Mouse (Mus musculus): Measurements from ENCODE around the gene Oas1e. TPM values are rescaled to one million over a fixed set of nuclear protein-coding genes. Genes with fewer than 3 reads are reported as not detected.
"Not testable (repeated sequence)": the region's sequence is repeated elsewhere in the genome, so short reads cannot be mapped to it uniquely, and the experiment has no call there.

Gene Oas1e
- polyA plus RNA-seq, 1 experiment from 2014 or later, result 0.20 TPM

DNA sequence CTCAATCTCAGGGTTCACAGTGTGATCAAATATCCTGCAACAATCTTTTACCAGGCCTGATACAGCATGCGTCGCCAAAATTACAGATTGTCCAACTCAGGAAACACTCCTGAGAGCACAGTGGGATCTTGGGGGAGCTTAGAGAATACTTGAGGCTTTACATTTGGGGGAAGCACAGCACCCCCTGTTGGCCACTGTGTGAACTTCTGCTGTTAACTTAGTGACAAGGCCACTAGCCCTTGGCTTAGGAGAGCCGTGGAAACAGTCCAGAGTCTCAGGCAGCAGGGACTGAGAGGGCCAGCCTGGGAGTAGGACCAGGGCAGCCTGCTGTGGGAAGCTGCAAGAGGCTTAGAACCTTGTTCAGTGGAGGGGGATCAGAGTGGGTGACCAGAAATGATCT is 20.6 kb upstream of the Oas1e start:
- DNase-seq, result peak; percentile 63
- no peak overlapping the region for H3K27ac ChIP-seq (ENCODE audit: low read depth)
- WGBS (ENCODE audit: insufficient replicate concordance), result 61% methylated on average over 3 of the region's 3 CpGs

DNA sequence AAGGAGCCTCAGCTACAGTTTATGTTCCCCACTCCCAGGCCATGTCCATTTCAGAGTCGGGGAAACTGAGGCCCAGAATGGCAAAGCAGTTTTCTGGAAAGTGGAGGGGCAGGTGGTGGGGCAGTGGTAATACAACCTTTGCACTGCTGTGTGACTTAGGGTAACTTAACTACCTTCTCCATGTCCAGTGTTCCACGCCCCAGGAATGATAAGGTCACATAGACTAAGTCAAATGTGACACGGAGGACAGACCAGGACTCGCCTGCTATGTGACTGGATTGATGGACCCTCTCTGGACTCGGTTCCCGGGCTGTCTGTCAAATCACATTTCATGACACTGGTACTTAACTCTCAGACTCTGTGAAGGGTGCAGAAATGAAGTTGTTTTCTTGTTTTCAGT is 17.7 kb upstream of the Oas1e start:
- Histone ChIP-seq H3K36me3 (replicated peaks; ENCODE audit: insufficient read depth, low read length) (peaks cover 23% of the 10 kb centered on the region), H3K9ac (replicated peaks) (peak overlapping the region; percentile 76), H3K4me2 (ENCODE audit: low read depth, low read length) (peak overlapping the region; percentile 70), H3K4me3 (ENCODE audit: low read depth, low read length) (peak overlapping the region; percentile 76), H3K9me3 (ENCODE audit: low read length) (no peaks in the 10 kb centered on the region), H3K27ac (ENCODE audit: low read depth) (peak overlapping the region; percentile 75), H3K4me1 (ENCODE audit: insufficient read depth) (peaks cover 7% of the 10 kb centered on the region; the same call in 1 of the 2 replicates), H3K27me3 (ENCODE audit: insufficient read depth, low read length) (no peaks in the 10 kb centered on the region)
- TF ChIP-seq EP300 (IDR thresholded peaks at IDR 0.05; ENCODE audit: low read depth) (no peak), CTCF (IDR thresholded peaks at IDR 0.05; ENCODE audit: low read depth) (no peak)
- peak; percentile 38 for ATAC-seq
- no peak for DNase-seq
- WGBS (ENCODE audit: insufficient replicate concordance), result 58% methylated on average over 6 of the region's 6 CpGs

More for the DNA sequence above, 20.6 kb upstream of the Oas1e start:
- Histone ChIP-seq H3K4me1 (ENCODE audit: insufficient read depth) (peaks cover 7% of the 10 kb centered on the region; the same call in 1 of the 2 replicates), H3K4me2 (ENCODE audit: low read depth, low read length) (no peak overlapping the region), H3K27me3 (ENCODE audit: insufficient read depth, low read length) (no peaks in the 10 kb centered on the region), H3K4me3 (ENCODE audit: low read depth, low read length) (no peak overlapping the region), H3K9me3 (ENCODE audit: low read length) (no peaks in the 10 kb centered on the region), H3K9ac (replicated peaks) (no peak overlapping the region), H3K36me3 (replicated peaks; ENCODE audit: insufficient read depth, low read length) (peaks cover 27% of the 10 kb centered on the region)
- no peak for ATAC-seq
- no peak for TF ChIP-seq EP300 (IDR thresholded peaks at IDR 0.05; ENCODE audit: low read depth)
- TF ChIP-seq CTCF (IDR thresholded peaks at IDR 0.05; ENCODE audit: low read depth), result peak; percentile 83

DNA sequence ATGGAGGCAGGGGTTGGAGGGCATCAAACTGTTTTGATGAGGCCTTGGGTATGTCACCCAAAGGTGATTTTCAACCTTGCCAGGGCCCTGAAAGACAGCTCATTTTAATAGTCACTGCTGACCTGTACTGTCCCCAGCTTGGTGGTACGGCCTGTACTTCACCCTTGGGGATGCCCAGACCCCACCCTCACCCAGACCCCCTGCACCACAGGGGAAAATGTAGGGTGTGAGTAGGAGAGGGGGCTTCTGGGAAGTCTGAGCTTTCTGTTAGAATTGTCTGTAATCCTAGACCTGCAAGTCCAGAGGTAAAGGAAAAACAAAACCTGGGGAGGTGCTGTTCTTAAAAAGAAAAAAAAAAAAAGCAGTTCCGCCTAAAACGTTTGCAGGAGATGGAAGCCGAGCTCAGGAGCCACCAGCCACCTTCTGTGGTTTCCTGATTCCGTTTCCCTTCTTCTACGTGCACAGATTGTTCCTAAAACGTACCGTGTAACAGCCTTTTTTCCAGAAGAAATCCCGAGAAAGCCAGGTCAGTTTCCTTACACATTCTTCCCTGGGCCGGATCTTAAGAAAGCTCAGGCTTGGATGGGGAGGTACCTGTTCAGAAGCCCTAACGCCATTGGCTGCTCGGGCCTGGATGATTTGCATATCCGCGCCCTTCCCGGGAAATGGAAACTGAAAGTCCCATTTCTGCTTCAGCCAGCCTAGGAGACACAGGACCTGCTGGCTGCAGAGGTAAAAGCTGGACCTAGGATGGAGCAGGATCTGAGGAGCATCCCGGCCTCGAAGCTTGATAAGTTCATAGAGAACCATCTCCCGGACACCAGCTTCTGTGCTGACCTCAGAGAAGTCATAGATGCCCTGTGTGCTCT is 16.9 kb upstream of the Oas1e start, which contains the start of gene Oas1c:
Gene Oas1c (minus strand): TSS at position 564 of the 869 bp plus-strand sequence.
- peak within 1 kb of the TSS; percentile 75 for H3K27ac ChIP-seq (ENCODE audit: low read depth)
- WGBS (ENCODE audit: insufficient replicate concordance), result 5% methylated on average over 18 of the region's 18 CpGs
- H3K9me3 ChIP-seq (ENCODE audit: low read length), result no peaks in the 10 kb centered on the region
- TF ChIP-seq EP300 (IDR thresholded peaks at IDR 0.05; ENCODE audit: low read depth) (no peak), CTCF (IDR thresholded peaks at IDR 0.05; ENCODE audit: low read depth) (no peak)
- peak within 1 kb of the TSS; percentile 76 for H3K9ac ChIP-seq (replicated peaks)
- peaks cover 20% of the 10 kb centered on the region for H3K36me3 ChIP-seq (replicated peaks; ENCODE audit: insufficient read depth, low read length)
- peaks cover 7% of the 10 kb centered on the region; the same call in 1 of the 2 replicates for H3K4me1 ChIP-seq (ENCODE audit: insufficient read depth)
- peak within 1 kb of the TSS; percentile 76 for H3K4me3 ChIP-seq (ENCODE audit: low read depth, low read length)
- peak; percentile 92 for ATAC-seq
- no peaks in the 10 kb centered on the region for H3K27me3 ChIP-seq (ENCODE audit: insufficient read depth, low read length)
- peak within 1 kb of the TSS; percentile 70 for H3K4me2 ChIP-seq (ENCODE audit: low read depth, low read length)
- peak; percentile 91 for DNase-seq

DNA sequence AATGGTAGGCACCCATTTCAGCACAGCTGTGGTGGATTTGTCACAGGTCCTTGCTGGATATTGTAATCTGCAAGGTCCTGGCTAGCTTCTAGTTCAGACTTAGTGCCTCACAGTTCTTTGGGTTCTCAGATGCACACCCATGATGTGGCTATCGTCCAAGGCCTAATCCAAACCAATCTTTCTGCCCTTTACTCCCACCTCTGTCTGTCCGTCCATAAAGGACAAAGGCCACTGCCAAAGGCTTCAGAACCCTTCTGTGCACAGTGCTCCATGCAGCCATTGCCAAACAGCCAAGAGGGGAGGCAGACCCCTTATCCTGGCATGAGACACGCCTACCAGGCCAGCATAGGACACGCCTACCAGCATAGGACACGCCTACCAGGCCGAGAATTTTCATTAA is 13.8 kb upstream of the Oas1e start:
- Histone ChIP-seq H3K9ac (replicated peaks) (no peak overlapping the region), H3K27me3 (ENCODE audit: insufficient read depth, low read length) (no peaks in the 10 kb centered on the region), H3K4me1 (ENCODE audit: insufficient read depth) (peaks cover 5% of the 10 kb centered on the region; the same call in 1 of the 2 replicates), H3K9me3 (ENCODE audit: low read length) (no peaks in the 10 kb centered on the region), H3K36me3 (replicated peaks; ENCODE audit: insufficient read depth, low read length) (peaks cover 1% of the 10 kb centered on the region; the same call in 1 of the 2 replicates), H3K27ac (ENCODE audit: low read depth) (no peak overlapping the region), H3K4me3 (ENCODE audit: low read depth, low read length) (no peak overlapping the region), H3K4me2 (ENCODE audit: low read depth, low read length) (no peak overlapping the region)
- no peak for TF ChIP-seq CTCF (IDR thresholded peaks at IDR 0.05; ENCODE audit: low read depth)
- TF ChIP-seq EP300 (IDR thresholded peaks at IDR 0.05; ENCODE audit: low read depth), result no peak
- DNase-seq (no peak), ATAC-seq (no peak)
- WGBS (ENCODE audit: insufficient replicate concordance), result 42% methylated on average over 6 of the region's 6 CpGs

DNA sequence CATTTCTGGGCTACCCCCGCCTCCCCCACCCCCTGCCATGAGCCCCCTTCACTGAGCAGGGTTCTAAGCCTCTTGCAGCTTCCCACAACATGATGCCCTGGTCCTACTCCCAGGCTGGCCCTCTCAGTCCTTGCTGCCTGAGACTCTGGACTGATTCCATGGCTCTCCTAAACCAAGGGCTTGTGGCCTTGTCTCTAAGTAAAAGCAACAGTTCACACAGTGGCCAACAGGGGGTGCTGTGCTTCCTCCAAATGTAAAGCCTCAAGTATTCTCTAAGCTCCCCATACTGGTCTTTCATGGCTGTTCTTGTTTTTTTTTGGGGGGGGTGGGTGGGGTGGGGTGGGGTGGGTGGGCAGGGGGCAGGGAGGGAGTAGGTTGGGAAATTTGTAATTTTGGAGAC is 11.1 kb upstream of the Oas1e start:
- Histone ChIP-seq H3K27ac (ENCODE audit: low read depth) (no peak overlapping the region), H3K9ac (replicated peaks) (no peak overlapping the region), H3K27me3 (ENCODE audit: insufficient read depth, low read length) (no peaks in the 10 kb centered on the region), H3K4me1 (ENCODE audit: insufficient read depth) (no peaks in the 10 kb centered on the region), H3K4me2 (ENCODE audit: low read depth, low read length) (no peak overlapping the region), H3K4me3 (ENCODE audit: low read depth, low read length) (no peak overlapping the region), H3K36me3 (replicated peaks; ENCODE audit: insufficient read depth, low read length) (no peaks in the 10 kb centered on the region), H3K9me3 (ENCODE audit: low read length) (no peaks in the 10 kb centered on the region)
- DNase-seq (peak; percentile 77), ATAC-seq (no peak)
- TF ChIP-seq EP300 (IDR thresholded peaks at IDR 0.05; ENCODE audit: low read depth), result no peak
- TF ChIP-seq CTCF (IDR thresholded peaks at IDR 0.05; ENCODE audit: low read depth), result peak; percentile 81
- WGBS (ENCODE audit: insufficient replicate concordance), result 82% methylated on average over 1 of the region's 1 CpGs

DNA sequence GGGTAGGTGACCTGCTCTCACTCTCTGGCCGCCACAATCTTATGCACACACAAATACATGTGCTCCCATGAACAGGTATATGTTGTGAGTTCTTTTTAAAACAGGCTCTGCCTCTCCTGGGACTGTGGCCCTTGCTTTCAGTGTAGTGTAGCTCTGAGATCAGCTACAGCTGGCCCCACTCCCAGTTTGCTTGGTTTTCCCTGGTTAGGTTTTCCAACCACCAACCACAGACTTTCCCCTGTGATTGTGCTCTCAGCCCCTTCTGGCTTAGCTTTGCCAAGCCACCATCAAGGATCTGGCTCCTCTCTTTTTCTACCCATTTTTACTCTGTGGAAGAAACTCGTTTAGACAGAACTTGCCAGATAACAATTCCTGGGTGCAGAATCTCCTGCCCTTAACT is 8.3 kb upstream of the Oas1e start:
- no peaks in the 10 kb centered on the region for H3K27me3 ChIP-seq (ENCODE audit: insufficient read depth, low read length)
- ATAC-seq, result no peak
- no peak overlapping the region for H3K4me3 ChIP-seq (ENCODE audit: low read depth, low read length)
- H3K9me3 ChIP-seq (ENCODE audit: low read length), result no peaks in the 10 kb centered on the region
- H3K9ac ChIP-seq (replicated peaks), result no peak overlapping the region
- 50% methylated on average over 2 of the region's 2 CpGs for WGBS (ENCODE audit: insufficient replicate concordance)
- DNase-seq, result no peak
- no peak overlapping the region for H3K4me2 ChIP-seq (ENCODE audit: low read depth, low read length)
- H3K27ac ChIP-seq (ENCODE audit: low read depth), result no peak overlapping the region
- no peaks in the 10 kb centered on the region for H3K36me3 ChIP-seq (replicated peaks; ENCODE audit: insufficient read depth, low read length)
- no peaks in the 10 kb centered on the region for H3K4me1 ChIP-seq (ENCODE audit: insufficient read depth)
- TF ChIP-seq EP300 (IDR thresholded peaks at IDR 0.05; ENCODE audit: low read depth) (no peak), CTCF (IDR thresholded peaks at IDR 0.05; ENCODE audit: low read depth) (no peak)

DNA sequence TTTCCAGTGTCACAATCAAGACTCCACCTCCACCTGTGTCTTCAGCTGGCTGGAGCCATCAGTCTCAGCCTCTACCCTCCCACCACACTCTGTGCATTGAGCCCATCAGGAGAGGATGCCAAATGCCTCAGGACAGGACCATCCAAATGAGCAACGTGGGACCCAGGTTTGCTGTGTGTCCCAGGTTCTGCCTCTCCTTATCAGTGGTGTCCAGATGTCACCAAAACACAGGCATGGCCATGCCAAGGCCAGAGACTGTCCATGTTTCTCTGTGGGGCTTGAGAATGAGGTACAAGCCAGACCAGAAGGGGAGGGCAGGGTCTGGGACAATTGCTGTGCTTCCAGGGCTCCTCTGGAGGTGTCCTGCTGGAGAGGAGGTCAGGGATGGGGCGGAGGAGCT is 3.6 kb upstream of the Oas1e start:
- not testable (repeated sequence) for H3K4me3 ChIP-seq (ENCODE audit: low read depth, low read length); H3K4me2 ChIP-seq (ENCODE audit: low read depth, low read length); H3K4me1 ChIP-seq (ENCODE audit: insufficient read depth); H3K27ac ChIP-seq (ENCODE audit: low read depth); H3K9ac ChIP-seq (replicated peaks); DNase-seq; H3K9me3 ChIP-seq (ENCODE audit: low read length); H3K27me3 ChIP-seq (ENCODE audit: insufficient read depth, low read length); H3K36me3 ChIP-seq (replicated peaks; ENCODE audit: insufficient read depth, low read length)
- WGBS (ENCODE audit: insufficient replicate concordance), result 46% methylated on average over 1 of the region's 2 CpGs
- peak; percentile 56 for ATAC-seq

Data from liver, postnatal 0 days (tissue).